ENCODE assay signal across 8 mouse cellular contexts in genomic region chr6:28831011-28831853, GRCm38 (mm10). TPM values are rescaled to one million over a fixed set of nuclear protein-coding genes. Genes with fewer than 3 reads are reported as not detected.
A peak's percentile ranks its signal among the peaks of the same experiment; 100 is the strongest.
DNase-seq lines count a peak whose midpoint lies in the region; ATAC-seq lines count a peak whose summit lies in the region.

Gene Lrrc4 (minus strand): TSS chr6:28831747.

- peak within 1 kb of the TSS; percentile 100 for H3K4me2 ChIP-seq in heart, embryonic 14.5 days (ENCODE audit: low read length)
- H3K4me2 ChIP-seq in stomach, embryonic 14.5 days (replicated peaks; ENCODE audit: low read depth, low read length) = peak within 1 kb of the TSS; percentile 100

- no peaks in the 10 kb centered on the region for H3K9me3 ChIP-seq in heart, embryonic 14.5 days (ENCODE audit: control insufficient read depth, low read length)
- no peaks in the 10 kb centered on the region for H3K9me3 ChIP-seq in forebrain, embryonic 10.5 days
- no peaks in the 10 kb centered on the region for H3K9me3 ChIP-seq in stomach, embryonic 14.5 days (ENCODE audit: control insufficient read depth, low read depth, low read length)

- H3K9ac ChIP-seq in heart, embryonic 14.5 days (ENCODE audit: low read length) = peak within 1 kb of the TSS; percentile 72
- peak within 1 kb of the TSS; percentile 36; the same call in 1 of the 2 replicates for H3K9ac ChIP-seq in stomach, embryonic 14.5 days (replicated peaks; ENCODE audit: low read depth, low read length)

- no peak for ATAC-seq in heart, embryonic 14.5 days (ENCODE audit: insufficient number of reproducible peaks, insufficient read depth, low FRiP score, low read depth)
- ATAC-seq in stomach, embryonic 14.5 days (ENCODE audit: insufficient number of reproducible peaks, insufficient read depth, low FRiP score, low read depth) = no peak

- peak within 1 kb of the TSS; percentile 52 to 69 for H3K4me3 ChIP-seq in heart, embryonic 14.5 days (ENCODE audit: control insufficient read depth in 1 of 2, insufficient read depth in 1 of 2, low read depth in 1 of 2, low read length in 2 of 2)
- H3K4me3 ChIP-seq in forebrain, embryonic 10.5 days = peak within 1 kb of the TSS; percentile 80
- peak within 1 kb of the TSS; percentile 61 for H3K4me3 ChIP-seq in stomach, embryonic 14.5 days (ENCODE audit: low read depth, low read length)

- 43% methylated on average over 27 of the region's 27 CpGs for WGBS in heart, embryonic 14.5 days
- WGBS in forebrain, embryonic 10.5 days = 18% methylated on average over 27 of the region's 27 CpGs
- 37% methylated on average over 27 of the region's 27 CpGs for WGBS in stomach, embryonic 14.5 days

- peaks cover 20% of the 10 kb centered on the region; the same call in 1 of the 2 replicates for H3K27me3 ChIP-seq in heart, embryonic 14.5 days (ENCODE audit: control insufficient read depth, insufficient read depth, low read length)
- H3K27me3 ChIP-seq in forebrain, embryonic 10.5 days (ENCODE audit: poor library complexity, severe bottlenecking) = peaks cover 57% of the 10 kb centered on the region
- H3K27me3 ChIP-seq in stomach, embryonic 14.5 days (ENCODE audit: control insufficient read depth, insufficient read depth, low read length) = peaks cover 14% of the 10 kb centered on the region

- intact Hi-C loops in heart, postnatal 36 days (cut with DNase I) = no loop called here
- intact Hi-C loops in left cerebral cortex, postnatal 4 days (cut with DNase I) = loop anchor here (5.0 to 10.0 kb wide), 2 partner anchors 191 to 314 kb away; no protein-coding TSS in a partner anchor

- H3K4me1 ChIP-seq in heart, embryonic 14.5 days (ENCODE audit: control insufficient read depth in 2 of 2, insufficient read depth in 2 of 2, low read length in 2 of 2) = peaks cover 4 to 13% of the 10 kb centered on the region in 2 experiments; a peak in 2 of 4 replicates
- H3K4me1 ChIP-seq in forebrain, embryonic 10.5 days = peaks cover 86% of the 10 kb centered on the region
- H3K4me1 ChIP-seq in stomach, embryonic 14.5 days (ENCODE audit: control insufficient read depth, insufficient read depth, low read length) = 0 out of 2 replicates have a peak, but pooled peaks cover 3% of the 10 kb centered on the region

- DNase-seq in heart, postnatal 36 days = no peak
- peak; percentile 22 for DNase-seq in ES-CJ7 (ENCODE audit: low read depth, low spot score)
- peak; percentile 28 for DNase-seq in forebrain, embryonic 10.5 days (ENCODE audit: extremely low spot score, low spot score)
- no peak for DNase-seq in left cerebral cortex, postnatal 4 days
- no peak for DNase-seq in urinary bladder, postnatal 10 days (ENCODE audit: low spot score)
- DNase-seq in right cerebral cortex, adult 2 months (ENCODE audit: low spot score in 2 of 2) = no peak

- H3K36me3 ChIP-seq in heart, embryonic 14.5 days (ENCODE audit: control insufficient read depth, insufficient read depth, low read length) = no peaks in the 10 kb centered on the region
- H3K36me3 ChIP-seq in forebrain, embryonic 10.5 days (replicated peaks) = peaks cover 12% of the 10 kb centered on the region
- no peaks in the 10 kb centered on the region for H3K36me3 ChIP-seq in stomach, embryonic 14.5 days (ENCODE audit: control insufficient read depth, insufficient read depth, low read length)

- H3K27ac ChIP-seq in heart, embryonic 14.5 days (replicated peaks in 1 of 2; ENCODE audit: control insufficient read depth in 1 of 2, insufficient read depth in 1 of 2, low read depth in 2 of 2, low read length in 2 of 2) = no peak within 1 kb of the TSS
- peak within 1 kb of the TSS; percentile 91 for H3K27ac ChIP-seq in forebrain, embryonic 10.5 days
- no peak within 1 kb of the TSS for H3K27ac ChIP-seq in stomach, embryonic 14.5 days (ENCODE audit: low read length)

RNA-seq across cellular contexts. Expression of gene Lrrc4, which starts in this region (rescaled TPM):
- 0.45 and 0.82 TPM in 2 replicates for polyA plus RNA-seq in heart, embryonic 14.5 days (2014; fragmentation: Nextera tagmentation; extraction: Ambion mirVana)
- under 1 TPM; 0.31 to 0.41 TPM for total RNA-seq in heart, postnatal 36 days (2021)
- polyA plus RNA-seq in forebrain, embryonic 10.5 days (2016; fragmentation: Nextera tagmentation; extraction: Ambion mirVana) = 1.8 and 2.0 TPM in 2 replicates
- 10 to 100 TPM; 46.2 to 46.7 TPM for total RNA-seq in left cerebral cortex, postnatal 4 days (2021)
- polyA plus RNA-seq in stomach, embryonic 14.5 days (2014; fragmentation: Nextera tagmentation; extraction: Ambion mirVana) = 0.32 and 0.87 TPM in 2 replicates

Comparison
In these comparisons a context has a peak if more than half of its experiments do, and no peak if none do; other contexts are left out.
1. RNA of gene Lrrc4 (total RNA-seq): 46.2 to 46.7 TPM in left cerebral cortex, postnatal 4 days; 0.31 to 0.41 TPM in heart, postnatal 36 days; every median in the first group is over 10 times any median in the second.
2. DNase-seq: peak in ES-CJ7 (single experiment) and forebrain, embryonic 10.5 days (single experiment); none in heart, postnatal 36 days (0 of 2), left cerebral cortex, postnatal 4 days (single experiment), urinary bladder, postnatal 10 days (single experiment) and right cerebral cortex, adult 2 months (0 of 2).
3. Peak in every context shown above with its lines, with median percentiles within 50 percentile points of each other: H3K4me3 ChIP-seq.